Mouse (Mus musculus) forebrain, embryonic 14.5 days (tissue): ENCODE measurements around the gene Gm45717. TPM values are rescaled to one million over a fixed set of nuclear protein-coding genes. Genes with fewer than 3 reads are reported as not detected.
"Not testable (repeated sequence)": the region's sequence is repeated elsewhere in the genome, so short reads cannot be mapped to it uniquely, and the experiment has no call there.

Experiments used
- ATAC-seq: fragments of 200-750 bp; cut with Nextera tagmentation; 2 replicates; pipeline ENCODE4 v1.8.0; 2017; ENCODE audit warnings: mild to moderate bottlenecking, moderate library complexity
- DNase-seq: peaks from one replicate; pipeline ENCODE4 v3.0.0-alpha.2; 2015; ENCODE audit warnings: low spot score
- H3K27ac ChIP-seq: fragments of 300-500 bp; sonication (generic); 2 replicates; pipeline ENCODE4 v1.5.1; 2014; ENCODE audit warnings: low read depth, mild to moderate bottlenecking, control low read depth, low read length, moderate library complexity
- H3K27me3 ChIP-seq: fragments of 300-500 bp; sonication (generic); replicated peaks from 2 replicates; pipeline ENCODE4 v1.6.1; 2014; ENCODE audit warnings: low read length, control low read depth, mixed read lengths; ENCODE audit not compliant: control insufficient read depth, insufficient read depth
- H3K36me3 ChIP-seq: fragments of 300-500 bp; sonication (generic); 2 replicates; pipeline ENCODE4 v1.6.1; 2014; ENCODE audit warnings: low read length, control low read depth; ENCODE audit not compliant: control insufficient read depth, insufficient read depth
- H3K4me1 ChIP-seq: fragments of 300-500 bp; sonication (generic); 2 replicates; pipeline ENCODE4 v1.6.1; 2014; ENCODE audit warnings: antibody characterized with exemption, low read length, control low read depth; ENCODE audit not compliant: control insufficient read depth, insufficient read depth
- H3K4me2 ChIP-seq: fragments of 300-500 bp; sonication (generic); 2 replicates; pipeline ENCODE4 v1.6.1; 2014; ENCODE audit warnings: mild to moderate bottlenecking, control low read depth, low read length
- H3K4me3 ChIP-seq: fragments of 300-500 bp; sonication (generic); 2 replicates; pipeline ENCODE4 v1.5.1; 2014; ENCODE audit warnings: low read depth, low read length, control low read depth
- H3K9ac ChIP-seq: fragments of 300-500 bp; sonication (generic); 2 replicates; pipeline ENCODE4 v1.6.1; 2014; ENCODE audit warnings: mild to moderate bottlenecking, low read length, control low read depth, moderate library complexity
- H3K9me3 ChIP-seq: fragments of 300-500 bp; sonication (generic); replicated peaks from 2 replicates; pipeline ENCODE4 v1.6.1; 2016; ENCODE audit warnings: low read length, control low read depth, mixed read lengths; ENCODE audit not compliant: control insufficient read depth
- WGBS: fragments of 180-500 bp; shearing (Covaris S2); extraction: QIAGEN DNeasy Blood & Tissue Kit; methylation state at CpG from one replicate; pipeline ENCODE4 v1.1.7; 2014; 5-methylcytosine and 5-hydroxymethylcytosine counted together
- polyA plus RNA-seq: library from polyadenylated mRNA; unstranded; fragments of >200 nt; fragmentation: Nextera tagmentation; extraction: Ambion mirVana; gene quantifications from 2 replicates; pipeline ENCODE4 v1.2.1, GENCODE M21; 2014

Gm45717 gene
- polyA plus RNA-seq, 1 experiment from 2014 or later = not detected

DNA sequence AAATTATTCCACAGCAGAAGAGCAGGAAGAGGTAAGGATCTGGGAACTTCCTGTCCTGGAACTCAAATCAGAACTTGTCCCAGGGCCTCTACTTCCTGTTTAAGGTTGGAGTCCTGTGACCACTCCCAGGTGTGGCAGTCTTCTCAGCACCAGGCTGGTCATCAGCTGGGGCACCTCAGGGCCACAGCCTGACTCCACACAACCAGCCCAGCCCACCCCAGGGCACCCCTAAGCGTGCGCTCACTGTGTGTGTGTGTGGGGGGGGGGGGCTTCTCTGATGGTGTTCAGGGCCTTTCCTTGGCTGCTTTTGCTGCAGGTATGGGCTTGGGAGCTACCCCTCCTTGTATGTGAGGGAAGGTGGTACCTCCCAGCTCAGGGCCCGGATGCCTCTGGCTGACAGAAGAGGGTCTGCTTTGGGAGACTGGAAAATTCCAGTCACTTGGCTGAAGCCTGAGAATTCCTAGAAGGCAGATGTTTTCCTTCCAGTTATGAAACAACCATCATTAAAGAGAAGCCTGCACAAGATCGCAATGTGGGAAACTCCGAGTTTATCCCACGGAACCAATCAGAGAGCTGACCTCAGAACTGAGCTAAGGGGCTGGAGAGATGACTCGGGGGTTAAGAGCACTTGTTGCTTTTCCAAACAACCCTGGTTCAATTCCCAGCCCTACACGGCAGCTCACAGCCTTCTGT, 15.9 kb upstream of the Gm45717 start:
- H3K4me3 ChIP-seq = no peak overlapping the region
- no peak overlapping the region for H3K27ac ChIP-seq
- no peaks in the 10 kb centered on the region for H3K36me3 ChIP-seq
- H3K27me3 ChIP-seq = 0 out of 2 replicates have a peak, but pooled peaks cover 6% of the 10 kb centered on the region
- H3K9ac ChIP-seq = no peak overlapping the region
- H3K4me2 ChIP-seq = no peak overlapping the region
- peaks cover 5% of the 10 kb centered on the region for H3K4me1 ChIP-seq
- ATAC-seq = no peak
- WGBS = 88% methylated on average over 8 of the region's 8 CpGs
- no peaks in the 10 kb centered on the region for H3K9me3 ChIP-seq
- DNase-seq = no peak

DNA sequence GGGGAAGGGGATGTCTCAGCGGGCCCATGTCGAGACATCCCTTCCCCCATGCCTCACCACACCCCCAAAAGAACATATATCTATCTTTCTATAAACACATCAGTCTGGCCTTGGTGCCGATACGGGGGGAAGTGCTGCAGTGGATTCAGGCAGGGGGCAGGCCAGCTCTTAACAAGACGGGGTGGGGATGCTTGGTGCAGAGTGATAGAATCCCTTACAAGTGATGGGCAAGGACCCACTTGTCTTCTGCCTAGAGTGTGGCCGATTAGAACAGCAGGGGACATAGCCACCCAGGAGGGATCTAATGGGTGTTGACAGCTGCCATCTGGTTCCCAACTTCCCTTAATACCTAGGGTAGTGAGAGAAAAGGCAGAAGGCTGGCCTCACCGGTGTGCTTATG, 15.2 kb upstream of the Gm45717 start:
- H3K9ac ChIP-seq = no peak overlapping the region
- peaks cover 5% of the 10 kb centered on the region for H3K4me1 ChIP-seq
- WGBS = 58% methylated on average over 7 of the region's 7 CpGs
- no peaks in the 10 kb centered on the region for H3K9me3 ChIP-seq
- DNase-seq = no peak
- no peak overlapping the region for H3K4me3 ChIP-seq
- H3K27me3 ChIP-seq = 0 out of 2 replicates have a peak, but pooled peaks cover 6% of the 10 kb centered on the region
- no peak for ATAC-seq
- no peak overlapping the region for H3K27ac ChIP-seq
- no peaks in the 10 kb centered on the region for H3K36me3 ChIP-seq
- H3K4me2 ChIP-seq = no peak overlapping the region

DNA sequence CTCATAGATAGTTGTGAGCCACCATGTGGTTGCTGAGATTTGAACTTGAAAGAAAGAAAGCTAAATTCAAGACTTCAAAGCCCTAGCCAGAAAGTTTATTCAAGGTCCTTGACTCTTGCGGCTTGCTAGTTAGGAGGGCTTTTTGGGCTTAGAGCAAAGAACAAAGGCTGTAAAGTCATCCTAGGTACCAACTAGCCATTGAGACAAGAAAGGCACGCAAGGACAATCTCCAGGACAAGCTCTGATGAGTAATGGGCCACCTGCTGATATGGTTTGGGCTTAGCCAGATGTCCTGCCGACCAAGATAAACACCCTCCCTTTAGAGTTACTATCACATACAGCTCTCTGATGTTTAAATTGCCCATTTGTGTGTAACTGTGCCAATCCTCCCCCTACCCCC, 13.0 kb upstream of the Gm45717 start:
- not testable (repeated sequence) for H3K4me3 ChIP-seq, H3K4me1 ChIP-seq, H3K9me3 ChIP-seq, H3K9ac ChIP-seq, DNase-seq, H3K27me3 ChIP-seq, ATAC-seq, H3K4me2 ChIP-seq, H3K27ac ChIP-seq, H3K36me3 ChIP-seq
- WGBS = 14% methylated on average over 3 of the region's 3 CpGs

DNA sequence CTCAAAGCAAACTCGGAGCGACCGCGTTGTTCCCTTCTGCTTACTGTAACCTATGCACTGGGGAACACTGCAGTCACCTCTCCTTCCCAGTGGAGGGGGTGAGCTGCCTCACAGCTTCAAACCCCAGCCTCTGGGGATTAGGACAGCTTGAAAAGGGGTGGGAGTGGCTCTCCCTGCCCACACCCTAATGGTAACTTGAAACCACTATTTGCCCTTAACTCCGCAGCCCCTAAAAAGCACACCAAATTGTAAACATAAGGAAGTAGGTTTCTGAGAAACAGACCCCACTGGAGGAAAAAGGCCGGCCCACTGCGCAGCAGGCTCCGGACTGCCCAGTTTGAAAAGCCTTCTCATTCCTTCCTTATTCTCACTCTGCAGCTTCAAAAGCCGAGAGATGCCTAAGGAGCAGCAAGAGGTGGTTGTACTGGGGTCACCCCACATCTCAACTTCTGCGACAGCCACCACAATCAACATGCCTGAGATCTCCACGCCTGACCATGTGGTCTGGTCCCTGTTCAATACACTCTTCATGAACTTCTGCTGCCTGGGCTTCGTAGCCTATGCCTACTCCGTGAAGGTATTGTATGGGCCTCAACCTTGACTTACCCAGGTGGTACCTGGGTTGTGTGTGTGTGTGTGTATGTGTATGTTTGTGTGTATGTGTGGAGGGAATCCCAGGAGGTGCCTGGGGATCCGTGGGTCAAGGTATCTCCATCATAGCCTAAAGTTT, 12.3 kb upstream of the Gm45717 start:
- Histone ChIP-seq H3K4me2 (no peak overlapping the region), H3K27me3 (no peaks in the 10 kb centered on the region), H3K9ac (no peak overlapping the region), H3K9me3 (no peaks in the 10 kb centered on the region), H3K27ac (no peak overlapping the region), H3K4me3 (no peak overlapping the region), H3K36me3 (no peaks in the 10 kb centered on the region), H3K4me1 (peaks cover 3% of the 10 kb centered on the region)
- 5% methylated on average over 14 of the region's 14 CpGs for WGBS
- ATAC-seq = no peak
- no peak for DNase-seq

DNA sequence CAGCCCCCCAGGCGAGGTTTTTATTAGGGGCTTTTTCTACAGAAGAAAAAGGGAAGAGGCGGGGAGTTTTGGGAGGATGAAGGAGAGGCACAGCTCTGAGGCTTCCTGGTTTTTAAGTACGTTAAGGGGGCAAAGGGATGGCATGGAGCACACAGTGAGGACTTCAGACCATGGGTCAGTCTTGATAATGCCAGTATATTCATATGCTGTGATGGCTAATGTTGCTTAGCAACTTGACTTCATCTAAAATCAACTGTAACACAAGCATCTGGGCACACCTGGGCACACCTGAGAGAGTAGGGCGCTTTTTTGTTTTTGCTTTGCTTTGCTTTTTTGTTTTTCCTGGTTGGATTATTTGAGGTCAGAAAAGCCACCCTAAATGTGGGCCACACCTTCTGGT, 11.2 kb upstream of the Gm45717 start, which contains the start of gene Ifitm1:
TSS of gene Ifitm1 (plus strand) at position 301 of the 400 bp plus-strand sequence.
- Histone ChIP-seq H3K4me3 (no peak within 1 kb of the TSS), H3K4me2 (no peak within 1 kb of the TSS), H3K36me3 (no peaks in the 10 kb centered on the region), H3K4me1 (peaks cover 3% of the 10 kb centered on the region), H3K27ac (no peak within 1 kb of the TSS), H3K9me3 (no peaks in the 10 kb centered on the region), H3K27me3 (no peaks in the 10 kb centered on the region), H3K9ac (no peak within 1 kb of the TSS)
- ATAC-seq (no peak), DNase-seq (no peak)
- WGBS = 87% methylated on average over 4 of the region's 4 CpGs

DNA sequence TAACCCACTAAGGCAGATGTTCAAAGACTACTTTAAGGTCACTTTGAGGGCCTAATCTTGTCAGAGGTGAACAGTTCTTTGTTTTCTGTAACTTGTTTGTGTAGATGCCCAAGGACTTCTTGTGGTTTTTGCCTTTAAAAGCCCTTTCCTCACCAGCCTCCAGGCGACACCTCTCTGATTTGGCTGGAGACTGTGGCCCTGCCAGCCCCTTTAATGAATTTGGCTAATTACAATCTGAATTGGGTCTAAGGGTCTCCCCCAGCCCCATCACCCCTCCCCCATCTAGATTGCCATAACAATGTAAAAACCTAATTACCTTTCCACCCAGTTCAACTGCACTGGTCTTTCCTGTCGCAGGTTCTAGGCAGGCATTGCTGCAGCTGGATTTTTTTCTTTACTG, 7.0 kb upstream of the Gm45717 start:
- H3K36me3 ChIP-seq = no peaks in the 10 kb centered on the region
- no peak overlapping the region for H3K4me2 ChIP-seq
- H3K27me3 ChIP-seq = no peaks in the 10 kb centered on the region
- no peak overlapping the region for H3K4me3 ChIP-seq
- DNase-seq = no peak
- no peaks in the 10 kb centered on the region for H3K9me3 ChIP-seq
- H3K27ac ChIP-seq = no peak overlapping the region
- peaks cover 6% of the 10 kb centered on the region; the same call in 1 of the 2 replicates for H3K4me1 ChIP-seq
- WGBS = 21% methylated on average over 2 of the region's 2 CpGs
- ATAC-seq = no peak
- H3K9ac ChIP-seq = no peak overlapping the region

DNA sequence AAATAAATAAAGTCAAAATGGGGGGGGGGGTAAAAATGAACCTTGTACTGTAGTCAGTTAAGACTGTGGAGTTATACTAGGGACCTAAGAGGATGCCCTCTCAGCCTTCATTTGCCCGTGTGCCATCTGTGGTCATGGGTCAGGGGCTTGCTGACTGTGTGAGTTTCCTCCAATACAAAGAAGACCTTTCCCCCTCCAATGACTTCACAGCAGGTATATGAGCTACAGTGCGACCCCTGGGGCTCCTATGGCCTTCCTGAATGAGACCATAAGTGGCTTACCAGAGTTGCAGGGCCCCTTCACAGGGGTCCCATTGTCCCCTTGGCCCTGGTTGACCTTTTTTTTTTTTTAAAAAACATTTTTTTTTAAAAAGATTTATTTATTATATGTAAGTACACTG, 5.7 kb upstream of the Gm45717 start:
- H3K4me3 ChIP-seq = no peak overlapping the region
- ATAC-seq = no peak
- H3K27me3 ChIP-seq = no peaks in the 10 kb centered on the region
- no peak for DNase-seq
- 44% methylated on average over 2 of the region's 2 CpGs for WGBS
- H3K4me1 ChIP-seq = peaks cover 5% of the 10 kb centered on the region; the same call in 1 of the 2 replicates
- H3K4me2 ChIP-seq = no peak overlapping the region
- H3K36me3 ChIP-seq = no peaks in the 10 kb centered on the region
- H3K27ac ChIP-seq = no peak overlapping the region
- no peak overlapping the region for H3K9ac ChIP-seq
- no peaks in the 10 kb centered on the region for H3K9me3 ChIP-seq

DNA sequence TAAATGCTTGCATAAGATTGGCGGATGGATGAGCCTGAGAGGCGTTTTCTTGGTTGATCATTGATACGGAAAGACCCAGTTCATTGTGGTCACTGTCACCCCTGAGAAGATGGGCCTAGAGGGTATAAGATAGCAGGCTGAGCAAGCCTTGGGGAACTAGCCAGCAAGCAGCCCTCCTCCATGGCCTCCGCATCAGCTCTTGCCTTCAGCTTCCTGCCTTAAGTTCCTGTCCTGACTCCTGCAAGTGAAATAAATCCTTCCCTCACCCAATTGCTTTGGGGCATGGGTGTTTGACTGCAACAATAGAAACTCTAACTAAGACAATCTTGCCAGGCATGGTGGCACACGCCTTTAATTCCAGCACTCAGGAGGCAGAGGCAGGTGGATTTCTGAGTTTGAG, 4.3 kb upstream of the Gm45717 start:
- no peak for ATAC-seq
- no peak for DNase-seq

More for the DNA sequence above, 4.3 kb upstream of the Gm45717 start:
- no peak overlapping the region for H3K4me3 ChIP-seq
- H3K36me3 ChIP-seq = no peaks in the 10 kb centered on the region
- no peaks in the 10 kb centered on the region for H3K27me3 ChIP-seq
- H3K4me2 ChIP-seq = no peak overlapping the region
- WGBS = 36% methylated on average over 5 of the region's 5 CpGs
- no peak overlapping the region for H3K27ac ChIP-seq
- H3K9me3 ChIP-seq = no peaks in the 10 kb centered on the region
- H3K9ac ChIP-seq = no peak overlapping the region
- H3K4me1 ChIP-seq = peaks cover 8% of the 10 kb centered on the region; the same call in 1 of the 2 replicates
